Mouse (Mus musculus) embryo, embryonic 11.5 days (tissue): ENCODE results near the gene Arhgap11a.

Experiments
- DNase-seq: peaks from one replicate; pipeline ENCODE4 v3.0.0-alpha.2; 2012; ENCODE audit warnings: low read depth, low spot score

The Arhgap11a gene

GRCm38 (mm10) chr2:113848245-113849121 lies at the start of gene Arhgap11a:
Gene Arhgap11a (minus strand): TSS chr2:113848661.
- DNase-seq: peak; percentile 88

- DNase-seq: no peak
Measured at GRCm38 (mm10) chr2:113893385-113894122, 45.1 kb upstream of the Arhgap11a start.

DNA sequence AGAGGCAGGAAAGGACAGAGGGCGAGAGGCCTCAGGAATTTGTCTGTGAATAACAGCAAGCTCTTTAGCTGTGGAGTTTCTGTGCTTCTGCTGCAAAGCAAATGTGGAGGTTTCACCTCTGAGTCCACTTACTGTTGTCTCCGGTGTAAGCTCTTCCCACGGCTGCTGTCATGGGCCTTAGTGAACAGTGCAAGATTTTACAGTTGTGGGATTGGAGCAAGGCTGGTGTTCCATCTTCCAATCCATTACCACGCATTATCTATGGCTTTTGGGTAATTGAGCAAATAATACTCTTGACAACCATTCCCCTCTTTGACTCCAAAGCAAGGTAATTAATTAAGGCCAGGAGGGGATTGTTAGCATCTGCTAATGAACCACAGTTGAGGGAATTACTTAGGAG lies 38.7 kb upstream of the Arhgap11a start:
- no peak for DNase-seq

GRCm38 (mm10) chr2:113886061-113886460 lies 37.6 kb upstream of the Arhgap11a start:
- DNase-seq: no peak

- no peak for DNase-seq
Measured at GRCm38 (mm10) chr2:113870115-113870514, 21.7 kb upstream of the Arhgap11a start.

- no peak for DNase-seq
Measured at GRCm38 (mm10) chr2:113868404-113868803, 19.9 kb upstream of the Arhgap11a start.

- no peak for DNase-seq
Measured at GRCm38 (mm10) chr2:113866155-113866554, 17.7 kb upstream of the Arhgap11a start.

GRCm38 (mm10) chr2:113849141-113849540 lies 680 bp upstream of the Arhgap11a start:
- no peak for DNase-seq

GRCm38 (mm10) chr2:113847678-113848244 lies 700 bp downstream of the Arhgap11a start:
- no peak for DNase-seq

DNA sequence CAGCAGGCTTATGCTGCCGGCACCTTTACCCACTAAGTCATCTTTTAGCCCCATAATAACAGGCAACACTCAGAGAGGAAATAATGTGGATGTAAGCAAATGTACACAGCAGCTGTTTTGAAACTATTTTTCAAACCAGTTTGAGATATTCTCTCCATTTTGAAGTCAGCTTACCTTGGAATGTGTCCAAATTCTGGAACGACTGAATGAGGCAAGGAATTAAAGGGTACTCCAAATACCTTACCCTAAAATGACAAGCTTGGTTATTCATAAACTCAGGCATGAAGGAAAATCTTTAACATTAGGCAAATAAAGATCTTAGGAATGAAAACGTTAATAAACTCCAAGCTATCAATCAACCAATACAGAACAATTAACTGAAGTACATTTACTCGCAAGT lies 3.4 kb downstream of the Arhgap11a start:
- DNase-seq: no peak

GRCm38 (mm10) chr2:113841656-113842437 lies 6.6 kb downstream of the Arhgap11a start:
- no peak for DNase-seq

GRCm38 (mm10) chr2:113839488-113839887 lies 9.0 kb downstream of the Arhgap11a start:
- no peak for DNase-seq

DNA sequence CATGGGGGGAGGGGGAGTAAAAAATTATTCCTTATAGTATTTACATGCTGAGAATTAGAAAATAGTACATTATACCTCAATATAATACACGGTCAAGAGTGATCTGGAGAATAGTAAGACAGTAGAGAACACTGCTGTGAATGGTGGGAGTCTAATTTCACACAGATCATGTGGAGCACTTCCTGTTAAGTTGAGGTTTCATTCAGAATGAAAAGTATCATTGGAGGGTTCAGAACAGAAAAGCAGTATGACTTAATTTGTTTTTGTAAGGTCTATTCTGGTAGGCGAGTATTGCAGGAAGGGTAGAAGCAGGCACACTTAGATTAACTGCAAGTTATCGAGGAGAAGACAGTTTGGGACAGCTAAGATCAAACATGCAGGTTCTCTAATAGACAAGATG lies 13.2 kb downstream of the Arhgap11a start:
- DNase-seq: no peak

DNA sequence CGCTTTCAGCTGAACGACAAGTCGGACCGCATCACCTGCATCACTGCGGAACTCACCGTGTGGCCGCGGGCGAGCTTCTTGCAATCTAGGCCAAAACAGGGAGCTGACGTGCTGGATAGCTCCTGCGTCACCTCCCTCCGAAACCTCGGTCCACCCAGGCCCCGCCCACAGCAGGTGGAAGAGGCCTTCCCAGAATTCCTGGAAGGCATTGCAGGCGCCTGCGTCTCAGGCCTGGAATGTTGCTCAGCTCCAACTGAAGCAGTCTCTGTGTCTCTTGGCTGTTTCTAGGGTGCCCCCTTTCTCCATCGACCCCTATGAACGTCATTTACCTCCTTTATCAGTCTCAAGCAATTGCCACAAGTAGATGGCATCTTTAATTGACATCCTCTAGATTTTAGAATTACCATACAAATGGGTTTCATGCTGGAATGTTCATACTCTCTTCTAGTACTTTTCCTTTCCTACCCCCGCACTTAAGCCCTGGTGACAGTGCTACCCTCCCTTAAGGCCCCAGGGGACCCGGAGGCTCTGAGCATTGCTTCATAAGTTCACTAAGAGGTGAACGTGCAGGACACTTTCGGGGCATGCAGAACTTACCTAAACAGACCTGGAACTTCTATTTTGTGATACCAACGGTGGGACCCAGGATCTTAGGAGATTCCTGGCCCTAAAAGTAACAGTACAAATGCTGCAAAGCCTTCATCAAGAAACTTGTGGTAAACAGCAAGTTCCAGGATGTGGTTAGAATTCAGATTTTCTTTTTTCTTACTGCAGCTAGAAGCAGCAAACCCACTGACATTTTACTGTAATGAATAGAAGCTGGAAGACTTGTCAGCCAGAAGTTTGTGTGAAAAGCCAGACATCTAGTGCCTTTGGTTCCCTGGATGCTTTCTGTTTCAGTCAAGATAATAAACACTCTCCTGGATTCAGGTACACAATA lies 19.2 kb downstream of the Arhgap11a start, which contains the start of gene Scg5:
Gene Scg5 (minus strand): TSS at position 179 of the 940 bp plus-strand sequence.
- DNase-seq: peak; percentile 74

DNA sequence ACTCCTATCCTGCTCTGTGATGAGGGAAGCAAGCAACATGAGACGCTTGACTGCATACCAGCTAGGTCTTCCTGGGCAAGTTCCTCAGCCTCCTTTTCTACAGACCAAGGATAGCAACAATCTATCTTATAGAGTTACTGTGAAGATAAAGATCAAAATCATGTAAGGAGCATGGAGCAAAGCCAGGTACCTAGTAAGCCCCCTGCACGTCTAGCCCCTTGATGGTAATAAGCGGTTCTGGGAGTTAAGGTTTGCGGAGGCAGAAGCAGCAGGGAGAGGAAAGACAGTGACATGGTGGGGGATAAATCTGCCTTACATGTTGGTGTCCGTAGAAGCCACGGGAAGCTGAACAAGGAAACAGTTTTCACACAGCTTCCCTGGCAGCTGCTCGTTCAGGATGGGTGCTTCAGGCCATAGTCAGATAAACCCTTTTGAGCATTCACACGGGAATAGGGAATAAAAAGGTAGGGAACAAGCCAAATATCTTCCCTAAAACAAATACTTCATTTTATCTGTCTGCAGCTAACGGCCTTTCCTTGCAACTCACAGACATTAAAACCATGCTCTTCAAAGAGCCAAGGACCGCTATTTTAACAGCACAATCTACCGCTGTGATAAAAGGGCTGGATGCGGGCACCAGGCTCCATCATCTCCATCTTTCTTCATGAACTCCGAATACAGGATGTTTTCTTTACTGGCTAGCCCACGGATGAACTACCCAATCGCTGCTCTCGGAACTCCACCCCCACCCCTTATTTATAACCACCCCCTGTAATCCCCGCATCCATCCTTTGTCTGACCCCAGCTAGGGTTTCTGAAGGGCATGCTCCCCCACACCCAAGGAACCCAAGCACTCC lies 20.1 kb downstream of the Arhgap11a start:
- no peak for DNase-seq

DNA sequence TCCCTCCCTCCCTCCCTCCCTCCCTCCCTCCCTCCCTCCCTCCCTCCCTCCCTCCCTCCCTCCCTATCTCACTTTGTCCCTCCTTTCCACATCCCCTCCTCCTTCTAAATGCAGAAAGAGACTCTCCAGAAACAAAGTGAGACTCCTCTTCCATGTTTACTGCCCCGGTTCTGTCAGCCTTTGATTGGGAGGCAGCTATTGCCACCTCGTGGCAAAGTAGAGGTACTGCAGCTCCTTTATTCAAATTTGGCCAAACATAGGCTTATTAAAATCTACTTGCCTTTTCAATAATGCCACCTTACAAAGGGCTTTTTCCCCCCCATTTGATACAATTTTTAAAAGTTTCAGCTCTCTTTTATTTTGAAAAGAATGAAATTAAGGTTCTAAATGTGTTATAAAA lies 24.6 kb downstream of the Arhgap11a start:
- peak; percentile 38 for DNase-seq

- DNase-seq: no peak
Measured at GRCm38 (mm10) chr2:113822367-113822766, 26.1 kb downstream of the Arhgap11a start.

DNA sequence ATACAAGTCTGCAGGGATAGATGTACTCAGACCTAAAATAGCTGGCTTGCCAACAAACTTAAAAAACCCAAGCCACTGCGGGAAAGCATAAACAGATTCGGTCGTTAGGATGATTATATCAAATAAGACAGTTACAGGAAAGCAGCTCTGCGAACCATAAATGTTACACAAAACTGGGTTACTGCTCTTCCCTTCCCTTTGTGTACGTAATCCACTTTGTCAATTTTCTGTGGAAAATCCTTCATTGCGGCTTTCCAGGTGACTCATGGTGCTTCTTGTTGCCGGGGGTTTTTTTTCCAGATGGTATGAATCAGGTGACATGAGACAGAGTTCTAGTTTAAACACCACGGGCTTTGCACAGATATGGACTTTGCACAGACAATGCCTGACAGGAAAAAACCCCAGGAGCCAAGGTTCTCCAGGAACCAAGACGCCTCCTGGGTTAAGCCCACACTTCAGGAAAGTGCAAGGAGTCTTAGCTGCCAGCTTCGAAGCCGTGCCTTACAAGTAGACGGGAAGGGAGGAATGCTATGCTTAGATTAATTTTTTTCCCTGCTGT lies 27.2 kb downstream of the Arhgap11a start:
- no peak for DNase-seq

DNA sequence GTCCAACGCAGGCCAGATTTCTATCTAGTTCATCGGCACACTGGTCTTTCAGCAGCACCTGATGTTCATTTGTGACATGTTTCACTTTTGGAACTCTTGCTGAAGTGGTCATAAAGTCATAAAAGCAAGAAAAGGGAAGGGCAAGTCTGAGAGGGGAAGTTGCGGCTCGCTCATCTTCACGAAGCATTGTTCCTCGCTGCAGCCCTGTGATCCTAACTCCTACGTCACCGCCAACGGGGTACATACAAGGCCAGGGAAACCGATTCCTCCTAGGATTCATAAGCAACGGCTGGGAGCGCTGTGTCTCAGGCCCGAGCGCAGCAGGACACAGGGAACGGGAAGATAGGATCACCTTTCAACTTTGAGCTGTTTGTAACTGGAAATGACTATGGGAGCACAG lies 28.3 kb downstream of the Arhgap11a start:
- DNase-seq: no peak
